Mouse (Mus musculus): Measurements from ENCODE around the gene Smim14.

GRCm38 (mm10) chr5:65541889-65542288 is 4.9 kb upstream of the Smim14 start:
- TF ChIP-seq CTCF (IDR thresholded peaks at IDR 0.05; ENCODE audit: low read depth, low read length), result no peak
- no peak for TF ChIP-seq GATA1 (IDR thresholded peaks at IDR 0.05; ENCODE audit: borderline replicate concordance, low read length)
- no peak for TF ChIP-seq TAL1 (conservative IDR thresholded peaks at IDR 0.05; ENCODE audit: low read depth, low read length)
- TF ChIP-seq POLR2AphosphoS5 (IDR thresholded peaks at IDR 0.05; ENCODE audit: insufficient replicate concordance, low read depth, low read length), result no peak
